Mouse (Mus musculus): ENCODE measurements around the gene Spata5. TPM values are rescaled to one million over a fixed set of nuclear protein-coding genes. Genes with fewer than 3 reads are reported as not detected.
"Not testable (repeated sequence)": the region's sequence is repeated elsewhere in the genome, so short reads cannot be mapped to it uniquely, and the experiment has no call there.

Spata5 gene
- polyA plus RNA-seq, 1 experiment from 2014 or later, result 21.4 TPM

DNA sequence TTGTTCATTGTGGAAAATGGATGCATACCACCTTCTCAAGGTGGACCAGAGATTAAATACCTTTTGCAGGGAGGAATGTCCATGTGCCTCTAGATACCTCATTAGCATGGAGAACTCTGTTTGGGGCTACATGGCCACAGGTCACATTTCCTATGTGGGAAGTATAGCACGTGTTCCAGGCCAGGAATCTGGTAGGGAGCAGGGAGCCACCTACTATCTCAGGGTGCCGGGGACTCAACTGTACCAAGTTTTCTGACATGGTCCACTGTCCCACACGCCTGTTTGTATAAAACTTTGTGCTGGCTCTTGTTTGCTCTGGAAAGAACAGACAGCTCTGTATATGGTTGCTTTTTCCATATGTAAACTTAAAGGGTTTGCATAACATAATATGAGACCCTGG lies 158.0 kb downstream of the Spata5 start:
- Histone ChIP-seq H3K9me3 (no peaks in the 10 kb centered on the region), H3K9ac (no peak overlapping the region), H3K4me3 (no peak overlapping the region), H3K27me3 (replicated peaks) (no peaks in the 10 kb centered on the region), H3K27ac (replicated peaks) (no peak overlapping the region), H3K4me1 (no peaks in the 10 kb centered on the region), H3K4me2 (no peak overlapping the region), H3K36me3 (peaks cover 23% of the 10 kb centered on the region)
- 82% methylated on average over 3 of the region's 3 CpGs for WGBS
- ATAC-seq (ENCODE audit: extremely low read depth, insufficient number of reproducible peaks, low FRiP score, low TSS enrichment), result no peak

DNA sequence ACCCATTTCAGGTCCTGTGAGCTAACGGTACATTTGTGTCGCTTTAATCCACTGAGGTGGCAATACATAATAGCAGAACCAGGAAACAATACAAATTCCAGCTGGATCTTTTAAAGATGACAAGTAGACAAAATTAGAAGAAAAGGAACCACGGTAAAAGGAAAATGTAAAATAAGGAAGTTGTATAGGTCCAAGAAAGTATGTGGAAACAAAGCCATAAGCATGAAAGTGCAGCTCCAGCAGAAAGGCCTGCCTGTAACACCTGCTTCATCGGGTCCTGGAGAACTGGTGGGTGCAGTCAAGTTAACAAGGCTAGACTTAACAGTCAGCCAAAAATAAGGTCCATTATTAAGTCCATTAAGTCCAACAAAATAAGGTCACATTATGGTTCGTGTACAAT lies 164.9 kb downstream of the Spata5 start:
- Histone ChIP-seq H3K4me1 (peaks cover 17% of the 10 kb centered on the region), H3K36me3 (peaks cover 17% of the 10 kb centered on the region), H3K27me3 (replicated peaks) (no peaks in the 10 kb centered on the region), H3K9ac (no peak overlapping the region), H3K27ac (replicated peaks) (no peak overlapping the region), H3K4me3 (no peak overlapping the region), H3K4me2 (no peak overlapping the region), H3K9me3 (no peaks in the 10 kb centered on the region)
- WGBS, result 79% methylated on average over 5 of the region's 5 CpGs
- no peak for ATAC-seq (ENCODE audit: extremely low read depth, insufficient number of reproducible peaks, low FRiP score, low TSS enrichment)

DNA sequence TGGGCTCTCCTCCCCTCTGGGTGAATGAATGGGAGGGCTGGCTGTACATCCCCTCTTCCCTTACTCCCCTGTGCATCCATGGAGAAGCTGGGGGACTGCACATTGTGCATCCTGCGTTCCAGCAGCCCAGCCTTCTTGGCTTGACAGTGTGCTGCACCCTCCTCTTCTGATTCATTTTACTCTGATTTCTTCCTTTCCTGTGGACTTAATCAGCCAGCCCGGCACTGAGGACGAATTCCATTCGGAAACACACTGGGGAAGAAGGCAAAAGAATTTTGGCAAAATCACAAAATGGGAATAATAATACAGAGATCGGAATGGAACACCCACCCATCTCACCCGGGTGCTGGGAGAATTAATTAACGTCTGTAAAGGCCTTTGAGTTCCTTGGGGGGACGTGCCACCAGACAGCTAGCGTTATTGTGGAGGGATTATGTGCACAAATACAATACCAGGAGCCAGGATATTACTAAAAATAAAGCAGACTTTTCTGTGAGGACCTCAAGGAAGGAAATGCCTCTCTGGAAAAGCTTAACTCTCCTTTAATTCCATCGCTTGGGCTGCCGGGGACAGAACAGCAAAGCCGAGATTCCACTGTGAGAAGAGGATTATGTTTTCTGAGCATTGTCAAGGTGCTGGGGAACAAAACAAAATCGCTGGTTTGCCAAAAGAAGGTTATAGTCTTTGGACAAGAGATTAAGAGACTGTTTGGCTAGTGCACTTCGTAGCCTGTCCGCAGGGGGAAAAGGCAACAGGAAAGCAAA lies 166.5 kb downstream of the Spata5 start:
- peak overlapping the region; percentile 88 for H3K27ac ChIP-seq (replicated peaks)
- H3K36me3 ChIP-seq, result peaks cover 4% of the 10 kb centered on the region; the same call in 1 of the 2 replicates
- peaks cover 17% of the 10 kb centered on the region for H3K4me1 ChIP-seq
- H3K4me2 ChIP-seq, result peak overlapping the region; percentile 65
- ATAC-seq (ENCODE audit: extremely low read depth, insufficient number of reproducible peaks, low FRiP score, low TSS enrichment), result no peak
- WGBS, result 26% methylated on average over 15 of the region's 15 CpGs
- peak overlapping the region; percentile 63 for H3K9ac ChIP-seq
- no peaks in the 10 kb centered on the region for H3K9me3 ChIP-seq
- no peaks in the 10 kb centered on the region for H3K27me3 ChIP-seq (replicated peaks)
- peak overlapping the region; percentile 37 for H3K4me3 ChIP-seq

DNA sequence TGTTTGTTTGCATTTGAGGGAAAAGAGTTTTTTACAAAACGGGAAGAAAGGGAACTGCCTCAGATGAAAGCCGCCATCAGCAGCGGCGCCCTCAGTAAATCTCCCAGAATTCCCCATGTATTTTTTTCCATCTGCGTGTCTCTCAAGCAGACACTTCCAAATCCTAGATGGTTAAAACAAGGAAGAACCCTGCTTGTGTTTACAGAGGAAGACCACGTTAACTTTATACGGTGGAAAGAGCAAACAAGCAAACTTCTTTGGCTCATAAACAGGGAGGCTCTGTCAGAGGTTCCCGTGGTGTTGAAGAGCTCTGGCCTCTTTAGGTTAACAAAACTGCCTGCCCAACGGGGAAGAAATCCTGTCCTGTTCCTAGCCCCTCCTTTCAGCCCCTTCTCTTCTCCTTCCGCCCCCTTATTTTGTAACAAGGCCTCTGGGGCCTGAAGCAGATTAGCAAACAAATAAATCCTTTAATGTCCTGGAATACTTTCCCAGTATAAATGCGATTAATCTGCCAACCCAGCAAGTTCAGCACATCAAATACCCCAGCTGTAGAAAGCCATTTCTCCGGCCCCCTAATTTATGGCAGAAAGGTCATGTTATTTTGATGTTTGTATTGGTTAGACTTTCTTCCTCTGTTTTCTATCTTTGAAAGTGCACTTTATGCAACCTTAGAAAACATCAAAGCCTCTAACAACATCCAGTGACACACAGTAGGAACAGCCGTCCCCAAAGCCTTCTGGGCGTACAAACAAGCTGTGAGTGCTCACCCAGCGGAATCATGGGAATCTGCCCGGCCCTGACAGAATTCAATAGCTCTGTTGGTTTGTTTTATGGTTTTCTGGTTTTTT lies 167.3 kb downstream of the Spata5 start:
- peak overlapping the region; percentile 88 for H3K27ac ChIP-seq (replicated peaks)
- no peaks in the 10 kb centered on the region for H3K9me3 ChIP-seq
- H3K4me3 ChIP-seq, result peak overlapping the region; percentile 37
- peaks cover 17% of the 10 kb centered on the region for H3K4me1 ChIP-seq
- H3K4me2 ChIP-seq, result peak overlapping the region; percentile 65
- H3K9ac ChIP-seq, result peak overlapping the region; percentile 63
- 40% methylated on average over 16 of the region's 16 CpGs for WGBS
- ATAC-seq (ENCODE audit: extremely low read depth, insufficient number of reproducible peaks, low FRiP score, low TSS enrichment), result no peak
- no peaks in the 10 kb centered on the region for H3K27me3 ChIP-seq (replicated peaks)
- H3K36me3 ChIP-seq, result no peaks in the 10 kb centered on the region

DNA sequence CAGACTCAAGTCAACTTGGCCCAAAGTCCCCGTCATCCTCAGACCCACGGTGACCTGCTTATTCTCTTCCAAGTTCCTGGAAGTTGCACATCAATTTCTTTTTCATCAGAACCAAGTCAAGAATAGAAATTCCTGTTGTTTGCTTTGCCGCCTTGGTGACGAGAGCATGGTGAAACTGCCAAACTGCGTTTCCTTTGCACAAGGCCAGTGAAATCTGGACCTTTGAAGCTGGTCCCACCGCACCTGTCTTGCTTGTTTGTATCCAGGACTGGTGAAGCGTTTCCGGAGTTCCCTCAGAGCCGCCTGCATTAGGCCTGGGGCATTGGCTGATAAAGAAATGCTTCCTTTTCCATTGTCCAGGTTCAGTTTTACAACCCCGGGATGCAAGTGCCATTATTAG lies 176.0 kb downstream of the Spata5 start:
- no peak overlapping the region for H3K4me3 ChIP-seq
- H3K27me3 ChIP-seq (replicated peaks), result no peaks in the 10 kb centered on the region
- WGBS, result 64% methylated on average over 10 of the region's 10 CpGs

DNA sequence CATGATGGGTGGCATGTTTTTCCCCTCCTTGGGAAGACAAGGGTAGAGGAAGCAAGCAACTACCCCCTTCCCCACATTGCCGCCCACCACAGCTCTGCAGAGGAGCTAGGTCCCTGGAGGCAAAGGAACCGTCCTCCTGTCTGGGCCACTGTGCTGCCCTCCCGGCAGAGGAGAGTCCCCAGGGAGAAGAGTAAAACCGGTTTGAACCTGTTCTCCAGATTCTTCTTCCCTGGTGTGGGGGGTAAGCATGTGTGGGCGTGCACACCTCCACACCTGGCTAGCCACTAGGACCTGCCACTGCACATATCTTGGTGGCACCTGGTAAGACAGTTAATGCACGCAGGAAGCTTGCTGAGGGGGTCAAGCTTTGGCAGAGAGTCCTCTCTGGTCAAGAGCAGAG lies 176.8 kb downstream of the Spata5 start:
- H3K27me3 ChIP-seq (replicated peaks), result no peaks in the 10 kb centered on the region
- H3K4me3 ChIP-seq, result no peak overlapping the region
- H3K4me2 ChIP-seq, result no peak overlapping the region
- 68% methylated on average over 6 of the region's 6 CpGs for WGBS
- no peaks in the 10 kb centered on the region for H3K36me3 ChIP-seq
- H3K9ac ChIP-seq, result no peak overlapping the region
- peaks cover 16% of the 10 kb centered on the region for H3K4me1 ChIP-seq
- no peak overlapping the region for H3K27ac ChIP-seq (replicated peaks)
- no peaks in the 10 kb centered on the region for H3K9me3 ChIP-seq
- no peak for ATAC-seq (ENCODE audit: extremely low read depth, insufficient number of reproducible peaks, low FRiP score, low TSS enrichment)

More for the DNA sequence above, 176.0 kb downstream of the Spata5 start:
- Histone ChIP-seq H3K9ac (no peak overlapping the region), H3K27ac (replicated peaks) (no peak overlapping the region), H3K9me3 (no peaks in the 10 kb centered on the region), H3K4me2 (no peak overlapping the region), H3K36me3 (no peaks in the 10 kb centered on the region), H3K4me1 (peaks cover 16% of the 10 kb centered on the region)
- ATAC-seq (ENCODE audit: extremely low read depth, insufficient number of reproducible peaks, low FRiP score, low TSS enrichment), result no peak

DNA sequence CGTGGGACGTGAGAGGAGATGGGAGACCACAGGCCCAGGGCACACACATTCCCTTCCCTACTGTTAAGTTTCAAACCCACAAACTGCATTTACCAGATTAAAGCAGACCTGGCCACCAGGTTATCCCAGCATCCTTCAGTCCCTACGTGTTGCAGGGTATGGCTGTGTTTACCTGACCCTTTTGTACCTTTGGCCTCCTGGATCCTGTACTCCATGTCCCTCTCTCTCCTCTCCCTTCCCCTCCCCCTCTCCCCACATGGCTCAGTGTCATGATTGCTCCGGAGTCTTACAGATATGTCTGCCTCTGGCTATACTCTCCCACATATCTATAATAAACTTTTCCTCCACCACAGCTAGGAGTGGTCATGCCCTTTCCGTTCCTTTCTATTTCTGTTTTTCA lies 177.5 kb downstream of the Spata5 start:
- H3K27ac ChIP-seq (replicated peaks), result no peak overlapping the region
- H3K27me3 ChIP-seq (replicated peaks), result no peaks in the 10 kb centered on the region
- H3K4me1 ChIP-seq, result peaks cover 16% of the 10 kb centered on the region
- H3K9ac ChIP-seq, result no peak overlapping the region
- no peaks in the 10 kb centered on the region for H3K36me3 ChIP-seq
- H3K4me3 ChIP-seq, result no peak overlapping the region
- no peak for ATAC-seq (ENCODE audit: extremely low read depth, insufficient number of reproducible peaks, low FRiP score, low TSS enrichment)
- no peaks in the 10 kb centered on the region for H3K9me3 ChIP-seq
- no peak overlapping the region for H3K4me2 ChIP-seq
- 52% methylated on average over 5 of the region's 5 CpGs for WGBS

DNA sequence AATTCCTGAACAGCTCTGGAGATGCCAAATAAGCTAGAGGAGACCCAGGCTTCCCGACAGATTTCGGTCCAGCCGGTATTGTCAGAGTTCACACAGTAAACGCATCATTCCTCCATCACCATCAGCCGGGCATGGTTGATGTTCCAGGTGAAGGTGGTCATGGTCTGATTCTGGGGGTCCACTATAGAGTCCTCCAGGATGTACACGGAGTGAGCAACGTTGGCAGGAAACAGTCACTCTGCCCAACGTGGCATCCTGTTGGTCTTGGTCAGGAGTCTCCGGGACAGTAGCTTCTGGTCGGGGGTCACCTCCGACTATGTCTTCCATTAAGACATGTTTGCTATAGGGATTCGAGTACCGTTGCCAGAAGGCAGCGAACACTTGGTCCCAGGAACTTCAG lies 179.9 kb downstream of the Spata5 start:
- peaks cover 16% of the 10 kb centered on the region for H3K4me1 ChIP-seq
- not testable (repeated sequence) for ATAC-seq (ENCODE audit: extremely low read depth, insufficient number of reproducible peaks, low FRiP score, low TSS enrichment); H3K9me3 ChIP-seq; H3K4me2 ChIP-seq; H3K27ac ChIP-seq (replicated peaks); H3K36me3 ChIP-seq; H3K27me3 ChIP-seq (replicated peaks); H3K9ac ChIP-seq; H3K4me3 ChIP-seq
- 87% methylated on average over 14 of the region's 14 CpGs for WGBS

DNA sequence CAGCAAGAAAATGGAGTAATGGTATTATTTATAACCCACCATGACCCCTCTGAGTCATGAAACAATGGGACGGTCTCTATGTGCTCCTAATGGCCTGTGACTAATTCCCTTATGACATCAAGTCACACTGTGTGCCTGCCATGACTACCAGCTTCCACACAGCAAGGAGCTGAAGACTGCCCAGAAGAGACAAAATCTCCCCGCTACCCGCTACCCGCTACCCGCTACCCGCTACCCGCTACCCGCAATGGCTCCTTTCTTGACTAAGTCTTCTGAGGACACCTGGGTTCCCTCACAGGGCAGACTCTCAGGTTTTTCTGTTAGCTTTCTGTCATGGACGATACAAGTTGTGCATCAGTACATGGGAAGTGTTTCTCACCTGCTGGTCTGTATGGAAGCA lies 182.7 kb downstream of the Spata5 start:
- no peak overlapping the region for H3K9ac ChIP-seq

DNA sequence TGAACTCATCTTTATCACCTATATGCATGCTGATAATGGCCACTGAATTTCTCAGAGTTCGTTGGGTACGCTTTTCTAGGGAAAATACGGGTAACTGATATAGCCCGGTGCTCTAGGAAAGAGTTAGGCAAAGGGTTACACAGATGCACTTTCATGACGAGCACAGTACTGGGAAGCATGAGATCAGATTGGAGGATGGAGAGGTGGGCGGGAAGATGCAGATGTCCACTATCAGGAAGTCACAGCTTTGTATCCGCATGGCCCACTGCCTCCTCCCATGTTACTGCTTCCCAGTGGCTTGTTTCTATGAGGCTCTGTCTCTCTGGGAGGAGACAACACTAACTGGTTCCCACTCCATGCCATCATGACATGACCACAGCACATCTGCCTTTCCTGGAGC lies 183.2 kb downstream of the Spata5 start:
- no peak for ATAC-seq (ENCODE audit: extremely low read depth, insufficient number of reproducible peaks, low FRiP score, low TSS enrichment)
- 67% methylated on average over 7 of the region's 7 CpGs for whole genome bisulfite sequencing
- Histone ChIP-seq H3K27me3 (replicated peaks) (no peaks in the 10 kb centered on the region), H3K4me1 (no peaks in the 10 kb centered on the region), H3K4me2 (no peak overlapping the region), H3K27ac (replicated peaks) (no peak overlapping the region), H3K4me3 (no peak overlapping the region), H3K36me3 (no peaks in the 10 kb centered on the region), H3K9me3 (0 out of 2 replicates have a peak, but pooled peaks cover 3% of the 10 kb centered on the region), H3K9ac (no peak overlapping the region)

More for the DNA sequence above, 182.7 kb downstream of the Spata5 start:
- Histone ChIP-seq H3K4me2 (no peak overlapping the region), H3K9me3 (0 out of 2 replicates have a peak, but pooled peaks cover 3% of the 10 kb centered on the region), H3K27me3 (replicated peaks) (no peaks in the 10 kb centered on the region), H3K27ac (replicated peaks) (no peak overlapping the region), H3K36me3 (no peaks in the 10 kb centered on the region), H3K4me1 (no peaks in the 10 kb centered on the region), H3K4me3 (no peak overlapping the region)
- no peak for ATAC-seq (ENCODE audit: extremely low read depth, insufficient number of reproducible peaks, low FRiP score, low TSS enrichment)
- WGBS, result 90% methylated on average over 9 of the region's 9 CpGs

DNA sequence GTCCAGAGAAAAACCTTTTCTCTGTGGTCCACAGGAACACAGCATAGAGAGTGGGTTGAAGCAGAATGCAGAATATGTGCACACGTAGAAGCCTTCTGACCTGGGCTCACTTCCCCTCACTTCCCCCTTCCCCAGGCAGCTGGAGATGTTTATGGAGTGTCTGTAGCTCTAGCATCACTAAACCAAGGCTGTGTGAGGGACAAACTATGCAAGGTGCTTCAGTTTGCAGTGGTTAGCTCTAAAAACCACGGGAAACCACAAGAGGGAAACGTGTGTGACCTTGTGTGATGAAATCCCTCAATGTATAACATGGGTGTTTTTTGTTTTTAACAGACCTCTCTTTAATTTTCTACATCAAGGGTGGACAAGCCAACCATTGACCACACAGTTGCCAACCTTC lies 183.8 kb downstream of the Spata5 start:
- WGBS, result 77% methylated on average over 3 of the region's 3 CpGs
- no peak for ATAC-seq (ENCODE audit: extremely low read depth, insufficient number of reproducible peaks, low FRiP score, low TSS enrichment)

More for the DNA sequence above, 183.8 kb downstream of the Spata5 start:
- Histone ChIP-seq H3K4me1 (no peaks in the 10 kb centered on the region), H3K4me3 (no peak overlapping the region), H3K9me3 (0 out of 2 replicates have a peak, but pooled peaks cover 3% of the 10 kb centered on the region), H3K36me3 (no peaks in the 10 kb centered on the region), H3K27me3 (replicated peaks) (no peaks in the 10 kb centered on the region), H3K9ac (no peak overlapping the region), H3K27ac (replicated peaks) (no peak overlapping the region), H3K4me2 (no peak overlapping the region)

Measured in heart, embryonic 13.5 days (tissue).